ENCODE assay signal across 39 mouse cellular contexts in genomic region chr7:99794096-99794495, GRCm38 (mm10). TPM values are rescaled to one million over a fixed set of nuclear protein-coding genes. Genes with fewer than 3 reads are reported as not detected.
A peak's percentile ranks its signal among the peaks of the same experiment; 100 is the strongest.
DNase-seq lines count a peak whose midpoint lies in the region; ATAC-seq and TF ChIP-seq lines count a peak whose summit lies in the region.
"Had no signal": no experiment of that assay in that cellular context is flagged by ENCODE, and none has a peak within 500 bp of the region (broad histone marks: within the 10 kb centered on the region; RNA-seq: fewer than 3 reads in every experiment).

No protein-coding gene starts in this region.

- no peaks in the 10 kb centered on the region for H3K79me2 ChIP-seq in CH12.LX (replicated peaks; ENCODE audit: control insufficient read depth, extremely low read depth, insufficient read depth, poor library complexity, severe bottlenecking)

- TF ChIP-seq EP300 in CH12.LX (IDR thresholded peaks at IDR 0.05; ENCODE audit: low read length): no peak

- TF ChIP-seq POLR2A in CH12.LX (IDR thresholded peaks at IDR 0.05; ENCODE audit: low read depth, low read length): no peak
- TF ChIP-seq POLR2A in kidney, adult 2 months (IDR thresholded peaks at IDR 0.05; ENCODE audit: low read depth, low read length): no peak

- peaks cover 15 to 41% of the 10 kb centered on the region in 2 experiments for H3K4me1 ChIP-seq in CH12.LX (ENCODE audit: control insufficient read depth in 1 of 2, insufficient read depth in 2 of 2)
- no peaks in the 10 kb centered on the region for H3K4me1 ChIP-seq in kidney, adult 2 months (ENCODE audit: control insufficient read depth, insufficient read depth, low read length)

- no peaks in the 10 kb centered on the region for H3K36me3 ChIP-seq in CH12.LX (replicated peaks in 1 of 2; ENCODE audit: control insufficient read depth in 1 of 2, insufficient read depth in 1 of 2, low read length in 1 of 2)
- no peaks in the 10 kb centered on the region for H3K36me3 ChIP-seq in kidney, adult 2 months (ENCODE audit: control insufficient read depth, insufficient read depth, low read length)
- H3K36me3 ChIP-seq: embryonic facial prominence, embryonic 13.5 days; forebrain, embryonic 10.5 days; G1E; hindbrain, embryonic 13.5 days; lung, embryonic 15.5 days had no signal

- peak; percentile 63 for DNase-seq in heart, adult 11 months
- DNase-seq in heart, adult 9 months (ENCODE audit: low spot score in 2 of 2): no peak
- DNase-seq in 416B (ENCODE audit: low read depth): peak; percentile 41
- DNase-seq in CH12.LX (ENCODE audit: extremely low read depth): peak; percentile 31
- DNase-seq in gastrocnemius, postnatal 14 days: no peak
- no peak for DNase-seq in kidney, adult 2 months
- no peak for DNase-seq in thymus, postnatal 14 days
- DNase-seq: adrenal gland, postnatal 25 days; cerebellum, adult 11-12 months; cerebellum, adult 9-11 months; heart, postnatal 36 days; kidney, adult 11 months; liver; lung, postnatal 4 days; midbrain, embryonic 14.5 days; right cerebral cortex, postnatal 25 days; thymus, adult 2 months had no signal

- no peak overlapping the region; the same call in 1 of the 2 replicates for H3K27ac ChIP-seq in CH12.LX (ENCODE audit: insufficient read depth, low read depth)
- H3K27ac ChIP-seq in kidney, adult 2 months (ENCODE audit: insufficient read depth, low read depth, low read length): no peak overlapping the region
- H3K27ac ChIP-seq: embryonic facial prominence, embryonic 13.5 days; forebrain, embryonic 10.5 days; kidney, postnatal 0 days; liver, embryonic 14.5 days; lung, embryonic 15.5 days had no signal

- no peak overlapping the region for H3K4me2 ChIP-seq in CH12.LX (ENCODE audit: insufficient read depth, low read depth, poor library complexity, severe bottlenecking)
- H3K4me2 ChIP-seq: embryonic facial prominence, embryonic 13.5 days; heart, embryonic 11.5 days; hindbrain, embryonic 13.5 days; lung, embryonic 15.5 days had no signal

- TF ChIP-seq CTCF in CH12.LX (conservative IDR thresholded peaks at IDR 0.05 in 1 of 2, IDR thresholded peaks at IDR 0.05 in 1 of 2; ENCODE audit: low read depth in 2 of 2, low read length in 2 of 2): no peak
- no peak for TF ChIP-seq CTCF in kidney, adult 2 months (conservative IDR thresholded peaks at IDR 0.05; ENCODE audit: insufficient read depth, insufficient read length, low read depth, low read length)

- H3K9ac ChIP-seq in CH12.LX (ENCODE audit: insufficient read depth, low read depth): no peak overlapping the region
- H3K9ac ChIP-seq: embryonic facial prominence, embryonic 13.5 days; hindbrain, embryonic 13.5 days; liver, embryonic 14.5 days; lung, embryonic 15.5 days had no signal

- H3K9me3 ChIP-seq in CH12.LX (replicated peaks; ENCODE audit: low read length): peaks cover 23% of the 10 kb centered on the region
- H3K9me3 ChIP-seq: forebrain, embryonic 10.5 days; G1E; hindbrain, embryonic 13.5 days; lung, embryonic 15.5 days had no signal

- no peaks in the 10 kb centered on the region for H3K27me3 ChIP-seq in CH12.LX (replicated peaks)
- no peaks in the 10 kb centered on the region for H3K27me3 ChIP-seq in kidney, adult 2 months (replicated peaks; ENCODE audit: control insufficient read depth, insufficient read depth, low read length)
- H3K27me3 ChIP-seq: hindbrain, embryonic 13.5 days had no signal

- peak; percentile 73 for ATAC-seq in inflammation-experienced regulatory T-cells, adult 6 months
- ATAC-seq: Patski had no signal

- WGBS in kidney, adult 2 months: 42% methylated on average over 2 of the region's 2 CpGs

- in situ Hi-C loops in CH12.LX (cut with MboI; ENCODE audit: low pct_ligation_motif_present, low pct_unique_long_range_greater_than_20kb, low sequenced_read_pairs): no loop called here

- dilution Hi-C loops in CH12.LX (cut with MboI; ENCODE audit: extremely low pct_ligation_motif_present, extremely low pct_unique_long_range_greater_than_20kb, low sequenced_read_pairs): no loop called here

- TF ChIP-seq RAD21 in CH12.LX (IDR thresholded peaks at IDR 0.05; ENCODE audit: low read depth, low read length): no peak

- intact Hi-C loops in gastrocnemius, postnatal 14 days (cut with DNase I; ENCODE audit: low total_unique reads): loop anchor here (10.0 kb wide), 1 partner anchor 79 kb away; the partner anchor contains the start of gene Slco2b1

- H3K4me3 ChIP-seq in CH12.LX (replicated peaks in 1 of 3; ENCODE audit: low read depth in 2 of 3, low read length in 2 of 3, poor library complexity in 1 of 3): no peak overlapping the region
- no peak overlapping the region for H3K4me3 ChIP-seq in kidney, adult 2 months (ENCODE audit: insufficient read depth, low read depth, low read length)
- H3K4me3 ChIP-seq: embryonic facial prominence, embryonic 13.5 days; forebrain, embryonic 10.5 days; hindbrain, embryonic 13.5 days; lung, embryonic 15.5 days had no signal

TF ChIP-seq in CH12.LX, 34 proteins besides CTCF, POLR2A, EP300 and RAD21:
- TF ChIP-seq ZMIZ1 (IDR thresholded peaks at IDR 0.05; ENCODE audit: low read depth, low read length) (no peak), ZKSCAN1 (IDR thresholded peaks at IDR 0.05; ENCODE audit: borderline replicate concordance, low read depth, low read length) (no peak), BHLHE40 (IDR thresholded peaks at IDR 0.05; ENCODE audit: low read depth, low read length) (0 out of 2 replicates have a peak, but pooled peaks have one; percentile 7), ETS1 (conservative IDR thresholded peaks at IDR 0.05; ENCODE audit: low read depth, low read length) (peak; percentile 48; the same call in 1 of the 2 replicates)

RNA-seq across cellular contexts. Expression of gene Olfr521, which starts 30.8 kb away (rescaled TPM):
- total RNA-seq in CH12.LX (2012; rRNA removed) (not detected in 2 replicates), CH12.LX (2014; rRNA removed) (not detected in 2 replicates)
- polyA plus RNA-seq in CH12.LX (2012; ENCODE audit: insufficient read length, low read depth): not detected in 2 replicates
- polyA plus RNA-seq in inflammation-experienced regulatory T-cells, adult 6 months (2017; shearing (Covaris generic)): not detected
- total RNA-seq in gastrocnemius, postnatal 14 days (2021): not detected
- polyA plus RNA-seq in kidney, adult 2 months (2012; rRNA removed): not detected in 2 replicates
- total RNA-seq: adrenal gland, postnatal 25 days; common myeloid progenitor, adult 5-6 weeks; gastrocnemius, adult 8-10 months; heart, postnatal 36 days; left cerebral cortex, postnatal 10 days; monocyte, adult 5-6 weeks had no signal
- polyA plus RNA-seq: embryonic facial prominence, embryonic 13.5 days; forebrain, embryonic 10.5 days; forebrain, embryonic 16.5 days; G1E; gonadal fat pad, adult 2 months; heart, embryonic 11.5 days; heart, embryonic 16.5 days; hindbrain, embryonic 13.5 days; kidney, postnatal 0 days; large intestine, adult 2 months; limb, embryonic 11.5 days; liver, embryonic 14.5 days; lung, embryonic 15.5 days; midbrain, embryonic 14.5 days; neural tube, embryonic 14.5 days; Patski; stomach, embryonic 16.5 days; thymus, adult 2 months; urinary bladder, adult 2 months had no signal

RNA-seq across cellular contexts. Expression of gene Neu3, which starts 34.1 kb away (rescaled TPM):
- total RNA-seq in CH12.LX (2012; rRNA removed): 8.5 and 9.1 TPM in 2 replicates
- total RNA-seq in CH12.LX (2014; rRNA removed): 8.9 and 11.0 TPM in 2 replicates
- polyA plus RNA-seq in CH12.LX (2012; ENCODE audit: insufficient read length, low read depth): 11.2 and 11.5 TPM in 2 replicates
- polyA plus RNA-seq in inflammation-experienced regulatory T-cells, adult 6 months (2017; shearing (Covaris generic)): 10 to 100 TPM; 27.1 to 30.3 (median 28.6) TPM
- total RNA-seq in gastrocnemius, postnatal 14 days (2021): 1 to 10 TPM; 2.9 to 3.3 TPM
- polyA plus RNA-seq in kidney, adult 2 months (2012; rRNA removed): 1.9 and 2.2 TPM in 2 replicates
- total RNA-seq: monocyte, adult 5-6 weeks had no signal

Comparison
In these comparisons a context has a peak if more than half of its experiments do, and no peak if none do; other contexts are left out.
1. DNase-seq: peak in heart, adult 11 months (single experiment), 416B (single experiment) and CH12.LX (single experiment); none in heart, adult 9 months (0 of 2), gastrocnemius, postnatal 14 days (single experiment), kidney, adult 2 months (single experiment) and thymus, postnatal 14 days (single experiment).